ENCODE assay signal across 7 mouse cellular contexts in the genomic region with DNA sequence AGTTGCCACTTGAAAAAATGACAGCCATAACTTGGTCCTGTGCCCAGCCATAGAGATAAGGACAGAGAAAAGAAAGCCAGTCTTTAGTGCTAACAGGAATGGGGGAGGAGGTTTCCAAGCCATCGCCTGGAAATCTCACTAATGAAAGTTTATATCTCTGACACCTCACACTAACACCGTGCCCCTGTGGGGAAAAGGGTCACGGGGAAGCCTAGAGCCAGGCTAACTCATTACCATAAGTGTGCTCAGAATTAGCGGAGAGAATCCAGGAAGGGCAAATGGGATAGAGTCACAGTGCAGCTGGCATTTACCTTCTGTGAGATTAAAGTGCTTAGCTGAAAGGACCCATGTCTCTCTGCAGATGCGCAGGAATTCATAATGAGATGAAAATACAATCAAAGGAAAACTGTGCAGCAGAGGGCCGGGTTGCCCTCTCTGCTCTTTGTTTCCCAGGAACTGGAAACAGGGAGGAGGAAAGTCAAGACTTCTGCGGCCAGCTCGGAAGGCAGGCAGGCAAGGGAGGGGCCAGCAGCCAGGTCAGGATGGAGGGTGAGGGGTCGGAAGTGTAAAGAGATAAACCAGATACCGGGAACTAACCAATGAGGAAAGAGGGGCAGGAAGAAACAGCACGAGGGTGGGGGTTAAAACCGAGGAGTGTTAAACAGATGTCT.
A peak's percentile ranks its signal among the peaks of the same experiment; 100 is the strongest.
DNase-seq lines count a peak whose midpoint lies in the region; ATAC-seq lines count a peak whose summit lies in the region.

No protein-coding gene starts in this region.

- peaks cover 16% of the 10 kb centered on the region for H3K4me1 ChIP-seq in forebrain, embryonic 13.5 days
- peaks cover 11% of the 10 kb centered on the region for H3K4me1 ChIP-seq in hindbrain, embryonic 16.5 days (ENCODE audit: control insufficient read depth, insufficient read depth, low read depth, low read length)
- peaks cover 15% of the 10 kb centered on the region for H3K4me1 ChIP-seq in stomach, embryonic 16.5 days (ENCODE audit: control insufficient read depth, insufficient read depth, low read length)

- no peaks in the 10 kb centered on the region for H3K36me3 ChIP-seq in forebrain, embryonic 13.5 days (ENCODE audit: poor library complexity, severe bottlenecking)
- H3K36me3 ChIP-seq in hindbrain, embryonic 16.5 days (ENCODE audit: control insufficient read depth, insufficient read depth, low read length) = no peaks in the 10 kb centered on the region
- H3K36me3 ChIP-seq in stomach, embryonic 16.5 days (ENCODE audit: control insufficient read depth, insufficient read depth, low read length) = no peaks in the 10 kb centered on the region

- peak overlapping the region; percentile 48 for H3K4me2 ChIP-seq in forebrain, embryonic 13.5 days
- H3K4me2 ChIP-seq in hindbrain, embryonic 16.5 days (ENCODE audit: low read length) = peak overlapping the region; percentile 46
- H3K4me2 ChIP-seq in stomach, embryonic 16.5 days (ENCODE audit: low read depth, low read length) = peak overlapping the region; percentile 50

- DNase-seq in MN1 (ENCODE audit: low spot score) = peak; percentile 79
- DNase-seq in adrenal gland, postnatal 36 days = peak; percentile 23 to 25
- DNase-seq in lung, postnatal 25 days (ENCODE audit: low spot score) = peak; percentile 10
- no peak for DNase-seq in B cell, adult 2 months

- ATAC-seq in forebrain, embryonic 13.5 days = peak; percentile 85
- peak; percentile 87 for ATAC-seq in hindbrain, embryonic 16.5 days
- peak; percentile 53 for ATAC-seq in stomach, embryonic 16.5 days (ENCODE audit: insufficient read depth, low FRiP score)

- H3K9ac ChIP-seq in forebrain, embryonic 13.5 days = peak overlapping the region; percentile 22; the same call in 1 of the 2 replicates
- peak overlapping the region; percentile 35; the same call in 1 of the 2 replicates for H3K9ac ChIP-seq in hindbrain, embryonic 16.5 days (ENCODE audit: low read depth, low read length)
- H3K9ac ChIP-seq in stomach, embryonic 16.5 days (ENCODE audit: low read length) = 0 out of 2 replicates have a peak overlapping the region, but pooled peaks have one; percentile 6

- peak overlapping the region; percentile 68 for H3K27ac ChIP-seq in forebrain, embryonic 13.5 days
- peak overlapping the region; percentile 26; the same call in 1 of the 2 replicates for H3K27ac ChIP-seq in hindbrain, embryonic 16.5 days (ENCODE audit: low read depth, low read length)
- H3K27ac ChIP-seq in stomach, embryonic 16.5 days (ENCODE audit: low read length) = 0 out of 2 replicates have a peak overlapping the region, but pooled peaks have one; percentile 27

- H3K9me3 ChIP-seq in forebrain, embryonic 13.5 days (replicated peaks) = no peaks in the 10 kb centered on the region
- H3K9me3 ChIP-seq in hindbrain, embryonic 16.5 days (ENCODE audit: control insufficient read depth, low read length) = no peaks in the 10 kb centered on the region
- H3K9me3 ChIP-seq in stomach, embryonic 16.5 days (replicated peaks; ENCODE audit: control insufficient read depth, low read length) = no peaks in the 10 kb centered on the region

- WGBS in forebrain, embryonic 13.5 days = under 1% methylated on average over 12 of the region's 12 CpGs
- WGBS in hindbrain, embryonic 16.5 days = 2% methylated on average over 12 of the region's 12 CpGs
- WGBS in stomach, embryonic 16.5 days = 3% methylated on average over 12 of the region's 12 CpGs

- H3K27me3 ChIP-seq in forebrain, embryonic 13.5 days = no peaks in the 10 kb centered on the region
- H3K27me3 ChIP-seq in hindbrain, embryonic 16.5 days (replicated peaks; ENCODE audit: control insufficient read depth, insufficient read depth, low read length) = no peaks in the 10 kb centered on the region
- H3K27me3 ChIP-seq in stomach, embryonic 16.5 days (ENCODE audit: control insufficient read depth, insufficient read depth, low read length) = no peaks in the 10 kb centered on the region

- H3K4me3 ChIP-seq in forebrain, embryonic 13.5 days = peak overlapping the region; percentile 21
- peak overlapping the region; percentile 17 for H3K4me3 ChIP-seq in hindbrain, embryonic 16.5 days (ENCODE audit: low read length)
- H3K4me3 ChIP-seq in stomach, embryonic 16.5 days (replicated peaks; ENCODE audit: low read length) = peak overlapping the region; percentile 3

Comparison
In these comparisons a context has a peak if more than half of its experiments do, and no peak if none do; other contexts are left out.
1. DNase-seq: peak in MN1 (single experiment), adrenal gland, postnatal 36 days (2 of 2) and lung, postnatal 25 days (single experiment); none in B cell, adult 2 months (0 of 2).
2. Peak in every context shown above with its lines, with median percentiles within 50 percentile points of each other: ATAC-seq, H3K27ac ChIP-seq, H3K4me2 ChIP-seq, H3K4me3 ChIP-seq and H3K9ac ChIP-seq.